Mouse (Mus musculus) midbrain, embryonic 10.5 days (tissue): Measurements from ENCODE around the gene Adam22. TPM values are rescaled to one million over a fixed set of nuclear protein-coding genes. Genes with fewer than 3 reads are reported as not detected.
"Not testable (repeated sequence)": the region's sequence is repeated elsewhere in the genome, so short reads cannot be mapped to it uniquely, and the experiment has no call there.

Source experiments
- DNase-seq: peaks from one replicate; pipeline ENCODE4 v3.0.0-alpha.2; 2017; ENCODE audit warnings: low spot score
- H3K27ac ChIP-seq: fragments of 300-500 bp; sonication (generic); replicated peaks from 2 replicates; pipeline ENCODE4 v1.5.1; 2016; ENCODE audit warnings: mild to moderate bottlenecking
- H3K27me3 ChIP-seq: fragments of 300-500 bp; sonication (generic); 2 replicates; pipeline ENCODE4 v1.6.1; 2016; ENCODE audit warnings: low read depth, mild to moderate bottlenecking; ENCODE audit not compliant: poor library complexity, severe bottlenecking
- H3K36me3 ChIP-seq: fragments of 300-500 bp; sonication (generic); 2 replicates; pipeline ENCODE4 v1.6.1; 2016; ENCODE audit warnings: mild to moderate bottlenecking, moderate library complexity
- H3K4me1 ChIP-seq: fragments of 300-500 bp; sonication (generic); 2 replicates; pipeline ENCODE4 v1.6.1; 2016
- H3K4me3 ChIP-seq: fragments of 300-500 bp; sonication (generic); 2 replicates; pipeline ENCODE4 v1.5.1; 2016; ENCODE audit warnings: mild to moderate bottlenecking, moderate library complexity
- H3K9me3 ChIP-seq: fragments of 300-500 bp; sonication (generic); replicated peaks from 2 replicates; pipeline ENCODE4 v1.6.1; 2016; ENCODE audit warnings: mild to moderate bottlenecking
- WGBS: fragments of 180-500 bp; shearing (Covaris S2); methylation state at CpG from one replicate; pipeline ENCODE4 v1.1.7; 2016; 5-methylcytosine and 5-hydroxymethylcytosine counted together
- polyA plus RNA-seq: library from polyadenylated mRNA; unstranded; fragments of >200 nt; fragmentation: Nextera tagmentation; extraction: Ambion mirVana; gene quantifications from 2 replicates; pipeline ENCODE4 v1.2.1, GENCODE M21; 2016

The Adam22 gene
- polyA plus RNA-seq, 1 experiment from 2014 or later, result 5.6 TPM

DNA sequence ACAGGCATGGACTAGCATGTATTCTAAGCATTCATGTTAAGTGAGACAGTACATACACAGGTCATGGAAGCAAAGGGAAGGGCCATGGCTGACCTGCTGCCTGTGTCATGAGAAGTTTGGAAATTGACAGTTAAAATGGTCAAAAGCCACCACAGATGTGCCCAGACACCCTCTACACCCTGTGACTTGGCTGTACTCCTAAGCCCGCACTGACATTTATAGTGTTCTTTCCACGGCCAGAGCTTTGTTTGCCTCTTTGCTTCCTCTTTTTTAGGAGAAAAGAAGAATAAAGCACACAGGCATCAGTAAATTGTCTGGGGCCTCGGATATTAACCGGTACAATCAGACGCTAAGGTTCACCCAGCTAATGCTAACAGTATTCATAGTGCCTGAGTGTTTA lies 146.3 kb downstream of the Adam22 start:
- H3K4me3 ChIP-seq, result no peak overlapping the region
- H3K36me3 ChIP-seq, result no peaks in the 10 kb centered on the region
- no peak for DNase-seq
- H3K27ac ChIP-seq, result no peak overlapping the region
- no peaks in the 10 kb centered on the region for H3K27me3 ChIP-seq
- no peaks in the 10 kb centered on the region for H3K9me3 ChIP-seq
- no peaks in the 10 kb centered on the region for H3K4me1 ChIP-seq
- 92% methylated on average over 5 of the region's 5 CpGs for WGBS

DNA sequence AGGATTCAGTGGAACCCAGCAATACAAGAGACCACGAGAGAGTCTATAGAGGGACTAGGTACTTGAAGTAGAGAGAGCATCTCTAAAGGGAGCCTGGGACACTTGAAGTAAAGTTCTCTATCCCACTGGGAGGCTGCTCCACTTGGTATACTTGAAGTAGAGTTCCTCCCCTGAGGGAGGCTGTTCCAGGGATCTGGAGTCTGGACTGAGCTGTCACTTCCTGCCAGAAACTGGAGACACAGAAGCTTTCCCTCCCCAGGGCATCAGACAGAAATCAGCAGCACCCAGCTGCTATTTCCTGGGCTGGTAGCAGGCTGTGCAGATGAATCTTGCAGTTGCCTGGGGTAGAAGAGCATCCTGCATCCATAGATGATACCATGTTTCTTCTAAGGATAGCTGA lies 152.1 kb downstream of the Adam22 start:
- Histone ChIP-seq H3K9me3 (no peaks in the 10 kb centered on the region), H3K36me3 (no peaks in the 10 kb centered on the region), H3K27ac (no peak overlapping the region), H3K27me3 (no peaks in the 10 kb centered on the region), H3K4me3 (no peak overlapping the region), H3K4me1 (no peaks in the 10 kb centered on the region)
- 68% methylated on average over 1 of the region's 1 CpGs for WGBS
- DNase-seq, result no peak

DNA sequence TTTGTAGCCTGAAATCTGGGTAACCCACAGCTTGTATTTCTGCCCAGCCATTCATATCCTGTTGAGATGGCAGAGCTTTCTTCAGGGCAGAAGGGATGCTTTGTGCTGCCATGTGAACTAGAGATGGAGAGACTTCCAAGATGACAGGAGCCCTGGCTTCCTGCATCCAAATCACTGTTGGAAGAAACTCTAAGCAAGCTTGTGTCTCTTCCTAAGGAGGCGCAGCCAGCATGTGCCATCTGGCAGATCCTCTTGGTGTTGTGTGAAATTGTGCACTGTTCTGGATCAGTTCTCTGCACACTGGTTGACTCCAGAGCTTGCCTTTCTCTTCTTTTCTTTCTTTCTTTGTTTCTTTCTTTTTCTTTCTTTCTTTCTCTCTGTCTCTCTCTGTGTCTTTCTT lies 183.0 kb downstream of the Adam22 start:
- not testable (repeated sequence) for H3K27ac ChIP-seq, H3K4me3 ChIP-seq, DNase-seq, H3K36me3 ChIP-seq, H3K4me1 ChIP-seq, H3K27me3 ChIP-seq, H3K9me3 ChIP-seq
- 90% methylated on average over 1 of the region's 1 CpGs for WGBS

DNA sequence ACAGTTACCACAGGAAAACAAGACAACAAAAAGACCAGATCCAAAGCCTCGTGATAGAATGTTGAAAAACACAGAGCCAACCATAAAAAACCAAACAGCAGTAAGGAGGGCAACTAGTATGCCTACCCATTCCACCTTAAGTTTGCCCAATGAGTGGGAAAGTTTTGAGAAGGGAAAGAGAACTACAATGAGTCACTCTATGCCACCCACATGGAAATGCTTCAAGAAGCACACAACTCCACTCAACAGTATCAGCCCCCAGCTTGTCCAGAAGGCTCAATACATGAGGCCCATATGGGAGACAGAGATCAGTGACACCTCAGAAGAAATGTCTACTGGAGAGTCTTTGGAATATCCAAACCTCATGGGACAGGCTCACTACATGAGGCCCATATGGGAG lies 187.3 kb downstream of the Adam22 start:
- no peak overlapping the region for H3K27ac ChIP-seq
- no peak overlapping the region for H3K4me3 ChIP-seq
- DNase-seq, result no peak
- H3K36me3 ChIP-seq, result no peaks in the 10 kb centered on the region
- H3K4me1 ChIP-seq, result no peaks in the 10 kb centered on the region
- H3K9me3 ChIP-seq, result no peaks in the 10 kb centered on the region
- no peaks in the 10 kb centered on the region for H3K27me3 ChIP-seq
- WGBS, result 86% methylated on average over 1 of the region's 1 CpGs

DNA sequence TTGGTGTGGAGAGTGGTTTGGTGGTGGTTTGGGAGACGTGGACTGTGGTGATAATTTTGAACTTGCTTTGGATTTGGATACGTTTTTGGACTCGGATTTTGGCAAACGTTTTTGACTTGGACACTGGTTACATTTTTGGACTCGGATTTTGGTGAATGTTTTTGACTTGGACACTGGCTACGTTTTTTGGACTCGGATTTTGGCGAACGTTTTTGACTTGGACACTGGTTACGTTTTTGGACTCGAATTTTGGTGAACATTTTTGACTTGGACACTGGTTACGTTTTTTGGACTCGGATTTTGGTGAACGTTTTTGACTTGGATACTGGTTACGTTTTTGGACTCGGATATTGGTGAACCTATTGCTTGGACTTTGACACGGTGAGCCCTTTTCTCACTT lies 189.8 kb downstream of the Adam22 start:
- no peak overlapping the region for H3K27ac ChIP-seq
- no peaks in the 10 kb centered on the region for H3K4me1 ChIP-seq
- H3K9me3 ChIP-seq, result no peaks in the 10 kb centered on the region
- H3K27me3 ChIP-seq, result no peaks in the 10 kb centered on the region
- H3K36me3 ChIP-seq, result no peaks in the 10 kb centered on the region
- DNase-seq, result no peak
- no peak overlapping the region for H3K4me3 ChIP-seq
- 91% methylated on average over 17 of the region's 17 CpGs for WGBS

DNA sequence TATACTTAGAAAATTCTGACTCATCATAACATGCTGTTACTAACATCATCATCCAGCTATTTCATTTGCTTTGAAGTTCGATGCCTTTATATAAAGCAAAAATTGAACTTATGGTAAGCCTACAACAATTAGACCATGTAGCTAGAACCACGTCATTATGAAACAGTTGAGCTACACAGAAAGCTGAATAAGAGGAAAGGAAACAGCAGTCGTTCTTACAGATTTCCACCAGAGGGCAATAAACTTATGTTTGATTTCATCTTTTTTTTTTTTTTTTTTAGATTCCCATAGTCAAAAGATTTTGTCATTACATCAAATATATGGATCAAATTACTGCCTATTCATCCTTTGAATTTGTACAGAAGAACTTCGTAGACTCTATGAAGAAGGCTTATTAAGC lies 203.2 kb downstream of the Adam22 start:
- 63% methylated on average over 4 of the region's 4 CpGs for WGBS
- no peak for DNase-seq

DNA sequence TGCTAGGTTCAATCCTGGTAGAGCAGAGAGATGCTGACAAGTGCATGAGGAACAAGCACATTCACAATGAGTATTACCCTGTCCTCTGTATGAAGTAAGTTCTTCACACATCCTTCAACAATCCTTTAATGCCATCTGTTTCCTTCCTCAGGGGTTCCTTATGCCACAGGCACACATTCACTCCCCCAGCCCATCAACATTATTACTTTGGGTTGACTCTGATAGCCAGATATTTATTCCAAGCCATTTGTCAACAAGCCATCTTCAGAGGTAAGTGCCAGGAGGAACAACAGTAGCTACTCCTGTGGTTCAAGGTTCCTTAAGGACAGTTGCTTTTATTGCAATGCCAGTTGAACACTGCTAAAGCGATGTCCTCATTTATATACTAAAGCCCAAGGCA lies 216.3 kb downstream of the Adam22 start:
- Histone ChIP-seq H3K9me3 (no peaks in the 10 kb centered on the region), H3K27me3 (no peaks in the 10 kb centered on the region), H3K36me3 (no peaks in the 10 kb centered on the region), H3K4me3 (no peak overlapping the region), H3K27ac (no peak overlapping the region), H3K4me1 (no peaks in the 10 kb centered on the region)
- no peak for DNase-seq
- 86% methylated on average over 1 of the region's 1 CpGs for WGBS

More for the DNA sequence above, 203.2 kb downstream of the Adam22 start:
- Histone ChIP-seq H3K4me3 (no peak overlapping the region), H3K36me3 (no peaks in the 10 kb centered on the region), H3K9me3 (no peaks in the 10 kb centered on the region), H3K27ac (no peak overlapping the region), H3K4me1 (no peaks in the 10 kb centered on the region), H3K27me3 (no peaks in the 10 kb centered on the region)

DNA sequence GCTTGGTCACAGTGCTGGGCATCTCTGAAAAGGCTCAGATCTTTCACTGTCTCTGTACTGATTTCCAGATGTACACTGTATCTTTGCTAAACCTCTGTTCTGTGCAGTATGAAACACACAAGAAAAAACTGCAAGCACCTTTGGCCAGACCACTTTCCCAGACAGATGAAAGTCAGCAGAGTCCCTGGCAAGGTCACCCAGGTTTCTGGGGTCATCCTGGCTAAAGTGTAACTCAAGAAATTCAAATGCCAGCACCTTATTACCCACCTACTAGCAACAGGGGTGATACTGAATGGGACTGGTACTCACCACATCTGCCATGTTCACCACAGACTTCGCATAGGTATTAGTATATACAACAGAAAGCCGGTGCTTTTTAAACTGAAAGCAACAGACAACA lies 221.8 kb downstream of the Adam22 start:
- no peak overlapping the region for H3K4me3 ChIP-seq
- DNase-seq, result no peak
- H3K9me3 ChIP-seq, result no peaks in the 10 kb centered on the region
- H3K27ac ChIP-seq, result no peak overlapping the region
- H3K36me3 ChIP-seq, result no peaks in the 10 kb centered on the region
- no peaks in the 10 kb centered on the region for H3K27me3 ChIP-seq
- WGBS, result 95% methylated on average over 2 of the region's 2 CpGs
- H3K4me1 ChIP-seq, result peaks cover 11% of the 10 kb centered on the region; the same call in 1 of the 2 replicates

DNA sequence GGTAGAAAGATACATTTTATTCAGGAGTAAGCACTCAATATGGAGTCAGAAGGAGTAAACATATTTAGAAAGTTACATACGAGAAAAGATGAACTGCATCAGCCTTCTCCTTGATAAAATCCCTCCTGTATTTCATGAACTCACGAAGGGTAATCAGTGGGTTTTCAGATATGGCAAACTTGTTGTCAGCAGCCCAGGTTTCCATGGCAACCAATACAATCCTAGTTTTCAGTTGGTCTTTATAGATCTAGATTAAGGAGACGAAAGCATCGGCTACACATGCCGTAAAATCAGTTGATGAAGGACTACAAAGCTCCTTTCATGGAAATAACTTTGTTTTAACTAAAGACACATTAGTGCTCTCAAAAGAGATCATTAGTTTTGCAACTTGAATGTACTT lies 222.5 kb downstream of the Adam22 start:
- H3K27me3 ChIP-seq, result no peaks in the 10 kb centered on the region
- no peak overlapping the region for H3K27ac ChIP-seq
- H3K4me3 ChIP-seq, result no peak overlapping the region
- no peak for DNase-seq
- no peaks in the 10 kb centered on the region for H3K9me3 ChIP-seq
- H3K4me1 ChIP-seq, result peaks cover 11% of the 10 kb centered on the region; the same call in 1 of the 2 replicates
- no peaks in the 10 kb centered on the region for H3K36me3 ChIP-seq
- WGBS, result 52% methylated on average over 5 of the region's 5 CpGs

DNA sequence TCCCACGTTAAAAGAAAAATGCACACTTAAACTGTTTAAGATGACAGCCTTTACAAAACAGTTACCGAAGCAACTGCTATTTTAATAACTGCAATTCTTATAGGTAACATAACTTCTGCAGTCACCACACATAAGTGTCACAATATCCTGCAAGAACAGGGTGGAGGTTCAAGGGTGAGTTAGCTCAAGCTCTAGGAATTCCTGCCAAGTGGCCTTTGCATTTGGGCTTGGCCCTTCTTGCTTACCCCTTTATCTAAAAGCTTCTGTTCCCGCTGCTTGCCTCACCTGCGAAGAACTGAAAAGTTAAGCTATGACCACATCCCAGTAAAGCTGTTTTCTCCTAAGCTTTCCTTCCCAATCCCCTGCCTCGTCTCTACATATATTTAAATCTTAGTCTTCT lies 235.4 kb downstream of the Adam22 start:
- H3K36me3 ChIP-seq, result no peaks in the 10 kb centered on the region
- no peaks in the 10 kb centered on the region for H3K4me1 ChIP-seq
- 81% methylated on average over 5 of the region's 5 CpGs for WGBS
- no peak overlapping the region for H3K4me3 ChIP-seq
- H3K27me3 ChIP-seq, result no peaks in the 10 kb centered on the region
- no peak for DNase-seq
- no peak overlapping the region for H3K27ac ChIP-seq
- no peaks in the 10 kb centered on the region for H3K9me3 ChIP-seq

DNA sequence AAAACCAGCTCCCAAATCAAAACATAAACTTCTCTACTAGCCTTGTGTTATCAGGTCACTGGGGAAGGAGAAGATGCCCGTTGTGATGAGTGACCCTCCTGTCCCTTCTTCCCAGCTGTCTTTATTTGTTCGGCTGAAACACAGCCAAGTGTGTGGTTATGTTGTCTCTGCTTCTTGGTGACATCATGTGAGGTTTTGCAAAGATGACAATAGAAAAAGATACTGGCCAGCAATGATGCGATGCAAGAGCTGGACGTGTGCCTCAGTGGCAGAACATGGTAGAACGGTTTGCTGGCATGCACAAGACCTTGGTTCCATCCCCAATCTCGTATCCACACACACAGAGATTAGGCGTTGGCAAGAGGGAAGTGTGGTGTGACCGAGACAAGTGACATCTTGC lies 236.0 kb downstream of the Adam22 start:
- Histone ChIP-seq H3K9me3 (no peaks in the 10 kb centered on the region), H3K27me3 (no peaks in the 10 kb centered on the region), H3K4me1 (no peaks in the 10 kb centered on the region), H3K4me3 (no peak overlapping the region), H3K36me3 (no peaks in the 10 kb centered on the region), H3K27ac (no peak overlapping the region)
- no peak for DNase-seq
- 94% methylated on average over 8 of the region's 8 CpGs for WGBS

DNA sequence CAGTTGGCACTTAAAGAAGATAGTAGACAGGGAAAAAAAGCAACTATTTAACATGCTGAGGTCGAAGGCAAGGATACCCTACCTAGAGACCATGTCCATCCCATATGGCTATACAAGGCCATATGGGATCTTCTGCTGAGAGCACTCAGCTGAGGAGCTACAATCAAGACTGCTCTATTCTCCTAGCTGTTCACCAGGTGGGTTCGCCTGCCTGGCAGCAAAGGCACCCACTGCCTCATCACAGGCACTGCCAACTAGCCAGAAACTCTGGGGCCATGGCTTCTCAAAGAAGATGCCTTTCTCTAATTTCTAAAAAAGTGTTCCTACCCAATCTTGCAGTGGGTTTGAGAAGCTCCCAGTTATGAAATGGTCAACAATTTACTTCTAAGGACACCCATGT lies 238.2 kb downstream of the Adam22 start:
- Histone ChIP-seq H3K27ac (no peak overlapping the region), H3K27me3 (no peaks in the 10 kb centered on the region), H3K36me3 (no peaks in the 10 kb centered on the region), H3K9me3 (0 out of 2 replicates have a peak, but pooled peaks cover 3% of the 10 kb centered on the region), H3K4me3 (no peak overlapping the region), H3K4me1 (no peaks in the 10 kb centered on the region)
- DNase-seq, result no peak
- 88% methylated on average over 2 of the region's 2 CpGs for WGBS

DNA sequence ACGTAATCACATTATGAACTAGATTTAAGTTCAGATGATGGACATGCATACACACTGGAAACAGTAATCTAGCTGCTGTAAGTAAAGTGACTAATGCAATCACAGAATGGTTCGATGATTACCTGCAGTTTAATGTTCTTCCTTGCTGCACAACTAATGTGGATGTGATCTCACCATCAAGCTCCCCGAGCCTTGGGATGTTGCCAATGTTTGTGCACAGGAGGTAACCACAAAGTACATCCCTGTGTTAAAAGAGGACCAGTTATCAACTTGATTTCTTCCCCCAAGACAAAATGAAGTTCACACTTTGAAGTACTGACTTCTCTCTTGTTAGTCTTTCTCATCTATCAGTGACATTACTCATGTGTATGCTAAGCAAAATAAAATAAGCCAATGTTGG lies 247.0 kb downstream of the Adam22 start:
- H3K27me3 ChIP-seq, result no peaks in the 10 kb centered on the region
- H3K27ac ChIP-seq, result no peak overlapping the region
- no peak for DNase-seq
- H3K36me3 ChIP-seq, result 0 out of 2 replicates have a peak, but pooled peaks cover 5% of the 10 kb centered on the region
- no peaks in the 10 kb centered on the region for H3K4me1 ChIP-seq
- WGBS, result 93% methylated on average over 3 of the region's 3 CpGs
- H3K4me3 ChIP-seq, result no peak overlapping the region
- 0 out of 2 replicates have a peak, but pooled peaks cover 5% of the 10 kb centered on the region for H3K9me3 ChIP-seq

DNA sequence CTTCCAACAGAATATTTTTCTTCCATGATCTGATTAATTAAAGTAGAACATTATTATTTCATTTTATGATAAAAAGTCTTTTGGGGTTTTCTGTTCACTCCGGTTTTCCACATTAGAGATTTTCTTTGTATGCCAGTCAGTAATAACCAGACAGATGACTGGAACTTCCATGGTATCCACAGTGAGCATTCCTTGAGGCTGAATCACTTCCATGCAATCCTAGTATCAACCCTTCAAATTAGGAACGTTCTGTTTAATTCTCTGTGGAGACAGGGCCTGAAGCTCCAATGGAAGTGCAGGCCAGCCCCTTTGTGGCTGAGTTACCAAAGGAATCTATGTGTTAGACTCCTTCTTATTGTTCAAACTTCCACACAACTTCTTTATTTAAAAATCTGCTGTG lies 247.9 kb downstream of the Adam22 start:
- DNase-seq, result no peak
- 86% methylated on average over 2 of the region's 2 CpGs for WGBS
- Histone ChIP-seq H3K4me3 (no peak overlapping the region), H3K27me3 (no peaks in the 10 kb centered on the region), H3K36me3 (0 out of 2 replicates have a peak, but pooled peaks cover 5% of the 10 kb centered on the region), H3K4me1 (no peaks in the 10 kb centered on the region), H3K27ac (no peak overlapping the region), H3K9me3 (0 out of 2 replicates have a peak, but pooled peaks cover 5% of the 10 kb centered on the region)
